Comparison of ENCODE assay signal across 8 mouse cellular contexts in the genomic region with DNA sequence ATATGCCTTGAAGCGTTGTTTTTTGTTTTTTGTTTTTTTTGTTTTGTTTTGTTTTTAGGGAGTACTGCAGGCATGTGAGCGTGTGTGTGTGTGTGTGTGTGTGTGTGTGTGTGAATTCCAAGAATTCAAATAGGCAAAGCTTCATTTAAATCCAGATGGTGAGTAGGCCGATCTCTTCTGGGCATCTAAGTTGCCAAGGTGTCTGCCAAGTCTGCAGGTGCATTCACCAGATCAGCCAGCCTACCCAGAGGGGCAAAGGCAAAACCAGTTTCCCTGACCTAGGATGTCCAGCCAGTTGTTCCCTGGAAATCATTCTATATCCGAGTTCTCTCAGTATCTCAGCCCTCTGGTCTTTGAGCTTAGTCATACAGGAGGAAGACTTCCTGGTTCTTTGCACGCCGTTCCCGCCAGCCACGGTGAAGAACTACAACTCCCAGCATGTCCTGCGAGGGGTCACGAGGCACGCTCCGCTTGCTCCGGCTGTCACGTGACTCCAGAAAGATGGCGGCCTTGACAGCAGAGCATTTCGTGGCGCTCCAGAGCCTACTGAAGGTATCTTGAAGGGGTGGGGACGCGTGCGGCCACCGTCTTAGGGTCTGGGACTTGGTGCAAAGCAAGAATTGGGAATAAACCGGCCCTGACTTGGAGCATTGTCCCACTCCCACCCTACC. TPM values are rescaled to one million over a fixed set of nuclear protein-coding genes. Genes with fewer than 3 reads are reported as not detected.
DNase-seq lines count a peak whose midpoint lies in the region; ATAC-seq lines count a peak whose summit lies in the region.

A gene (plus strand): TSS at position 480 of the 671 bp plus-strand sequence.

- peak within 1 kb of the TSS; percentile 67 for H3K4me3 ChIP-seq in forebrain, embryonic 14.5 days (ENCODE audit: low read depth, low read length)
- H3K4me3 ChIP-seq in neural tube, embryonic 15.5 days (replicated peaks) = peak within 1 kb of the TSS; percentile 71

- H3K9me3 ChIP-seq in forebrain, embryonic 14.5 days (replicated peaks; ENCODE audit: control insufficient read depth, low read length) = no peaks in the 10 kb centered on the region
- H3K9me3 ChIP-seq in neural tube, embryonic 15.5 days (replicated peaks) = no peaks in the 10 kb centered on the region

- peak within 1 kb of the TSS; percentile 74 for H3K9ac ChIP-seq in forebrain, embryonic 14.5 days (ENCODE audit: low read length)
- peak within 1 kb of the TSS; percentile 72 for H3K9ac ChIP-seq in neural tube, embryonic 15.5 days (replicated peaks)

- no peak within 1 kb of the TSS for H3K27ac ChIP-seq in forebrain, embryonic 14.5 days (ENCODE audit: low read depth, low read length)
- H3K27ac ChIP-seq in neural tube, embryonic 15.5 days (replicated peaks) = peak within 1 kb of the TSS; percentile 80

- intact Hi-C loops in heart, postnatal 14 days (cut with DNase I) = no loop called here

- H3K27me3 ChIP-seq in forebrain, embryonic 14.5 days (replicated peaks; ENCODE audit: control insufficient read depth, insufficient read depth, low read length) = no peaks in the 10 kb centered on the region
- no peaks in the 10 kb centered on the region for H3K27me3 ChIP-seq in neural tube, embryonic 15.5 days (replicated peaks)

- peak; percentile 99 for ATAC-seq in forebrain, embryonic 14.5 days
- peak; percentile 99 for ATAC-seq in neural tube, embryonic 15.5 days (ENCODE audit: low FRiP score)

- no peaks in the 10 kb centered on the region for H3K36me3 ChIP-seq in forebrain, embryonic 14.5 days (ENCODE audit: control insufficient read depth, insufficient read depth, low read length)
- H3K36me3 ChIP-seq in neural tube, embryonic 15.5 days = no peaks in the 10 kb centered on the region

- WGBS in forebrain, embryonic 14.5 days = 12% methylated on average over 22 of the region's 22 CpGs
- WGBS in neural tube, embryonic 15.5 days = 11% methylated on average over 22 of the region's 22 CpGs

- H3K4me1 ChIP-seq in forebrain, embryonic 14.5 days (ENCODE audit: control insufficient read depth, insufficient read depth, low read length) = peaks cover 6% of the 10 kb centered on the region
- H3K4me1 ChIP-seq in neural tube, embryonic 15.5 days = peaks cover 20% of the 10 kb centered on the region

- peak; percentile 93 for DNase-seq in ES-CJ7 (ENCODE audit: low read depth, low spot score)
- peak; percentile 88 for DNase-seq in cerebellum, adult 11 months
- DNase-seq in forebrain, embryonic 14.5 days (ENCODE audit: low spot score) = peak; percentile 97
- peak; percentile 90 to 95 for DNase-seq in heart, postnatal 14 days
- DNase-seq in layer of hippocampus, adult 11-12 months (ENCODE audit: low spot score) = peak; percentile 95
- peak; percentile 97 for DNase-seq in lung, adult 18-20 months
- peak; percentile 93 for DNase-seq in testis, postnatal 14 days (ENCODE audit: low spot score)

- H3K4me2 ChIP-seq in forebrain, embryonic 14.5 days (ENCODE audit: low read length) = peak within 1 kb of the TSS; percentile 72
- peak within 1 kb of the TSS; percentile 67 for H3K4me2 ChIP-seq in neural tube, embryonic 15.5 days

RNA-seq across cellular contexts. Expression of the gene that starts here (rescaled TPM):
- 111 and 118 TPM in 2 replicates for polyA plus RNA-seq in forebrain, embryonic 14.5 days (2014; fragmentation: Nextera tagmentation; extraction: Ambion mirVana)
- total RNA-seq in heart, postnatal 14 days (2021) = 10 to 100 TPM; 24.0 to 26.6 TPM
- 90.1 and 105 TPM in 2 replicates for polyA plus RNA-seq in neural tube, embryonic 15.5 days (2015; fragmentation: Nextera tagmentation; extraction: Ambion mirVana)
